Mouse (Mus musculus) heart, embryonic 14.5 days (tissue): ENCODE measurements around the gene Sgms1. TPM values are rescaled to one million over a fixed set of nuclear protein-coding genes. Genes with fewer than 3 reads are reported as not detected.
"Not testable (repeated sequence)": the region's sequence is repeated elsewhere in the genome, so short reads cannot be mapped to it uniquely, and the experiment has no call there.

Experiments
- ATAC-seq: fragments of 200-750 bp; cut with Nextera tagmentation; 2 replicates; pipeline ENCODE4 v1.8.0; 2017; ENCODE audit warnings: low read depth, moderate TSS enrichment; ENCODE audit not compliant: insufficient number of reproducible peaks, insufficient read depth, low FRiP score
- H3K27ac ChIP-seq, 2 experiments: fragments of 200-500 bp in 1 of 2; fragments of 300-500 bp in 1 of 2; sonication (generic) in 1 of 2; replicated peaks in 1 of 2; 2 replicates each; pipeline ENCODE4 v1.5.1; 2012 to 2014; ENCODE audit warnings: low read depth in 2 of 2, low read length in 2 of 2, control low read depth in 1 of 2, mild to moderate bottlenecking in 1 of 2, mixed read lengths in 1 of 2; ENCODE audit not compliant: control insufficient read depth in 1 of 2, insufficient read depth in 1 of 2
- H3K27me3 ChIP-seq: fragments of 300-500 bp; sonication (generic); 2 replicates; pipeline ENCODE4 v1.6.1; 2014; ENCODE audit warnings: mild to moderate bottlenecking, low read length, control low read depth; ENCODE audit not compliant: control insufficient read depth, insufficient read depth
- H3K36me3 ChIP-seq: fragments of 300-500 bp; sonication (generic); 2 replicates; pipeline ENCODE4 v1.6.1; 2014; ENCODE audit warnings: mild to moderate bottlenecking, control low read depth, low read length, mixed read lengths; ENCODE audit not compliant: control insufficient read depth, insufficient read depth
- H3K4me1 ChIP-seq, 2 experiments: fragments of 200-500 bp in 1 of 2; fragments of 300-500 bp in 1 of 2; sonication (generic) in 1 of 2; 2 replicates each; pipeline ENCODE4 v1.6.1; 2012 to 2014; ENCODE audit warnings: low read length in 2 of 2, control low read depth in 1 of 2, mixed read lengths in 1 of 2; ENCODE audit not compliant: control insufficient read depth in 2 of 2, insufficient read depth in 2 of 2
- H3K4me2 ChIP-seq: fragments of 300-500 bp; sonication (generic); 2 replicates; pipeline ENCODE4 v1.6.1; 2014; ENCODE audit warnings: mild to moderate bottlenecking, low read length
- H3K4me3 ChIP-seq, 2 experiments: fragments of 200-500 bp in 1 of 2; fragments of 300-500 bp in 1 of 2; sonication (generic) in 1 of 2; 2 replicates each; pipeline ENCODE4 v1.5.1; 2012 to 2014; ENCODE audit warnings: low read length in 2 of 2, mild to moderate bottlenecking in 2 of 2, control low read depth in 1 of 2, low read depth in 1 of 2, moderate library complexity in 1 of 2; ENCODE audit not compliant: control insufficient read depth in 1 of 2, insufficient read depth in 1 of 2
- H3K9ac ChIP-seq: fragments of 300-500 bp; sonication (generic); 2 replicates; pipeline ENCODE4 v1.6.1; 2014; ENCODE audit warnings: mild to moderate bottlenecking, low read length
- H3K9me3 ChIP-seq: fragments of 300-500 bp; sonication (generic); 2 replicates; pipeline ENCODE4 v1.6.1; 2016; ENCODE audit warnings: low read length, control low read depth; ENCODE audit not compliant: control insufficient read depth
- WGBS: fragments of 180-500 bp; shearing (Covaris S2); extraction: QIAGEN DNeasy Blood & Tissue Kit; methylation state at CpG from one replicate; pipeline ENCODE4 v1.1.7; 2014; 5-methylcytosine and 5-hydroxymethylcytosine counted together
- polyA plus RNA-seq: library from polyadenylated mRNA; unstranded; fragments of >200 nt; fragmentation: Nextera tagmentation; extraction: Ambion mirVana; gene quantifications from 2 replicates; pipeline ENCODE4 v1.2.1, GENCODE M21; 2014

Gene Sgms1
- polyA plus RNA-seq, 1 experiment from 2014 or later = 41.3 TPM

GRCm38 (mm10) chr19:32360989-32361698, 28.4 kb downstream of the Sgms1 start:
- no peak for ATAC-seq
- Histone ChIP-seq H3K36me3 (no peaks in the 10 kb centered on the region), H3K9ac (no peak overlapping the region), H3K4me2 (no peak overlapping the region), H3K27me3 (no peaks in the 10 kb centered on the region), H3K4me1 (peaks cover 5 to 30% of the 10 kb centered on the region in 2 experiments), H3K4me3 (no peak overlapping the region), H3K27ac (no peak overlapping the region), H3K9me3 (no peaks in the 10 kb centered on the region)
- WGBS = 26% methylated on average over 1 of the region's 1 CpGs

DNA sequence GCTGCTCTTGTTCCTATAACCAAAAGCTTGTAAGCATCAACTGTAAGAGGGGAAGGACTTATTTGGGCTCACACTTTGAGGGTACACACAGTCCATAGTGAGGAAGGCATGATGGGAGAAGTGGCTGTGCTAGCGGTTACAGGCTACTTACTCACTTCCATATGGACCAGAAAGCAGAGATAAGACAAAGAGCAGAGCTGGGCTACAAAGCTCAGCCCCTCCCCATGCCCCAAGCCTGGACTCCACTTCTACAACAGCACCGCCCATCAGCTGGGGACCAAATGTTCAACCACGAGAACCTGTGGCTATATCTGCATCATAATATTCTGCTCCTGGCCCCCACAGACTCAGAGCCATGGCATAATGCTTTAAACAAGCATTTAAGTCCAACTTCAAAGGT, 29.0 kb downstream of the Sgms1 start:
- WGBS = 47% methylated on average over 3 of the region's 3 CpGs
- peaks cover 5 to 32% of the 10 kb centered on the region in 2 experiments for H3K4me1 ChIP-seq
- ATAC-seq = no peak

GRCm38 (mm10) chr19:32358699-32359517, 30.6 kb downstream of the Sgms1 start:
- Histone ChIP-seq H3K27me3 (no peaks in the 10 kb centered on the region), H3K9ac (no peak overlapping the region), H3K36me3 (no peaks in the 10 kb centered on the region), H3K4me3 (no peak overlapping the region), H3K4me2 (no peak overlapping the region), H3K4me1 (peaks cover 5 to 32% of the 10 kb centered on the region in 2 experiments), H3K27ac (no peak overlapping the region), H3K9me3 (no peaks in the 10 kb centered on the region)
- no peak for ATAC-seq
- 75% methylated on average over 12 of the region's 12 CpGs for WGBS

More for the DNA sequence above, 29.0 kb downstream of the Sgms1 start:
- Histone ChIP-seq H3K4me3 (no peak overlapping the region), H3K27ac (no peak overlapping the region), H3K4me2 (no peak overlapping the region), H3K27me3 (no peaks in the 10 kb centered on the region), H3K9ac (no peak overlapping the region), H3K9me3 (no peaks in the 10 kb centered on the region), H3K36me3 (no peaks in the 10 kb centered on the region)

DNA sequence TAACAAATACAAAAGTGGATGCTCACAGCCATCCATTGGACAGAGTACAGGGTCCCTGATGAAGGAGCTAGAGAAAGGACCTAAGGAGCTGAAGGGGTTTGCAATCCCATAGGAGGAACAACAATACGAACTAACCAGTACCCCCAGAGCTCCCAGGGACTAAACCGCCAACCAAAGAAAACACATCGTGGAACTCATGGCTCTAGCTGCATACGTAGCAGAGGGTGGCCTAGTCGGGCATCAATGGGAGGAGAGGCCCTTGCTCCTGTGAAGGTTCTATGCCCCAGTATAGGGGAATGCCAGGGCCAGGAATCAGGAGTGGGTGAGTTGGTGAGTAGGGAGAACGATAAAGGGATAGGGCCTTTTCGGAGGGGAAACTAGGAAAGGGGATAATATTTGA, 31.5 kb downstream of the Sgms1 start:
- H3K36me3 ChIP-seq, H3K9me3 ChIP-seq, H3K4me2 ChIP-seq, H3K27ac ChIP-seq, ATAC-seq, H3K4me3 ChIP-seq, H3K9ac ChIP-seq, H3K27me3 ChIP-seq: not testable (repeated sequence)
- WGBS = 91% methylated on average over 7 of the region's 7 CpGs
- H3K4me1 ChIP-seq = peaks cover 2 to 24% of the 10 kb centered on the region in 2 experiments; a peak in 3 of 4 replicates

DNA sequence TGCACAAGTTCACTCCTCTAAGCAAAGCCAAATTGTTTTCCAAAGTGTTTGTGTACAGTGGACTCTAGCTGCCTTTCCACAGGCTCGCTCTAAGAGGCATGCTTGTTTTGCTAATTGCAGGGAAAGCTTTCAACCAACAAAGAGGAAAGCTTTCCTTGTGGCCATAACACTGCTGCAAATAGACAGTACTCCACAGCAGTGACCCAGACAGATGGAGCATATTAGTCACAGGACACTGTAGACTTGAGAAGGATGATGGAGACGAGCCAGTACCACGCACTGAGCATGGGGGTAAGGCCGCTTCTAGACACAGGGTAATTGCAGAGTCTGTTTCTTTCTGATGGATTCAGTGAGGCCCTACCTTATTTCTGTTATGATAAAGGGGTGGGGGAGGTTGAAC, 33.3 kb downstream of the Sgms1 start:
- no peak for ATAC-seq
- H3K4me2 ChIP-seq = no peak overlapping the region
- no peaks in the 10 kb centered on the region for H3K27me3 ChIP-seq
- H3K4me3 ChIP-seq = no peak overlapping the region
- H3K4me1 ChIP-seq = peaks cover 0 to 16% of the 10 kb centered on the region in 2 experiments; a peak in 3 of 4 replicates
- WGBS = 74% methylated on average over 4 of the region's 4 CpGs
- H3K36me3 ChIP-seq = no peaks in the 10 kb centered on the region
- H3K9me3 ChIP-seq = no peaks in the 10 kb centered on the region
- H3K27ac ChIP-seq = no peak overlapping the region; a peak in 1 of 4 replicates
- H3K9ac ChIP-seq = no peak overlapping the region

- no peak for ATAC-seq
- H3K9ac ChIP-seq = no peak overlapping the region
- peaks cover 11 to 23% of the 10 kb centered on the region in 2 experiments for H3K4me1 ChIP-seq
- no peak overlapping the region for H3K27ac ChIP-seq
- 93% methylated on average over 9 of the region's 9 CpGs for WGBS
- H3K27me3 ChIP-seq = no peaks in the 10 kb centered on the region
- H3K4me2 ChIP-seq = no peak overlapping the region
- H3K9me3 ChIP-seq = no peaks in the 10 kb centered on the region
- H3K4me3 ChIP-seq = no peak overlapping the region
- H3K36me3 ChIP-seq = no peaks in the 10 kb centered on the region; the same call in 1 of the 2 replicates
Observed at GRCm38 (mm10) chr19:32353447-32353846, 36.1 kb downstream of the Sgms1 start.

DNA sequence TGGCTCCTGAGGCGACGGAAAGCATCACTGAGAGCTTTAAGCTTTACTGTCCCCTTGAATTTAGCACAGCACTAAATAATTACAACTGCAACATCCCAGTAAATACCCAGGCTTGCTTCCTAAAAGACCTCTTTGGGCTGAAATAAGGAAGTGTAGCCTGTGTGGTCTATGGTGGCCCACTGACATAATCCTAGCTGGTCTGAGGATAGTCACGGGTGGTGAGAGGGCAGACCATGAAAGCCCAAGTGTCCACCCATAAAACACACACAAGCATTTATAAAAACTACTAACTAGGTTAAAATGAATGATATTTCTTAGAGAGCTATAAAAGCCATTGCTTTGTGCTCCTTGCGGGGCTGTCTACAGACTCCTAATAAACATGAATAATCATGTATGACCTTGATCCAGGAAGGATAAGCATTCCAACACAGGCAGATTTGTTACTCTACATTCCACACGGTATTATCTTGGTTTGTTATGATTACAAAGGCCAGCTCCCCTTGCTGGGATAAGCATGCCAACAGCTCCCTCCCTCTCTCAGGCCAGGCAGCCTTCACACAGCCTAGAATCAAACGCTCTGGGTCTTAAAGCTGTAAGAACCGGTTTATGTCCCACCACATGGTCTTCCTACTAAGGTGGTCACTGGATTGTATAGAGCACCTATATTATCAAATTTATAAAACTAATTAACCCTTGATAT, 40.4 kb downstream of the Sgms1 start:
- no peaks in the 10 kb centered on the region for H3K9me3 ChIP-seq
- 27% methylated on average over 7 of the region's 7 CpGs for WGBS
- 0 out of 2 replicates have a peak overlapping the region, but pooled peaks have one; percentile 37 for H3K4me2 ChIP-seq
- H3K27me3 ChIP-seq = no peaks in the 10 kb centered on the region
- H3K36me3 ChIP-seq = no peaks in the 10 kb centered on the region; the same call in 1 of the 2 replicates
- peak overlapping the region; percentile 81 to 82 for H3K27ac ChIP-seq
- H3K4me3 ChIP-seq = no peak overlapping the region
- H3K9ac ChIP-seq = no peak overlapping the region
- ATAC-seq = peak; percentile 42; the same call in 1 of the 2 replicates
- H3K4me1 ChIP-seq = peaks cover 31 to 58% of the 10 kb centered on the region in 2 experiments
